7 mouse cellular contexts compared by ENCODE assay signal in the genomic region with DNA sequence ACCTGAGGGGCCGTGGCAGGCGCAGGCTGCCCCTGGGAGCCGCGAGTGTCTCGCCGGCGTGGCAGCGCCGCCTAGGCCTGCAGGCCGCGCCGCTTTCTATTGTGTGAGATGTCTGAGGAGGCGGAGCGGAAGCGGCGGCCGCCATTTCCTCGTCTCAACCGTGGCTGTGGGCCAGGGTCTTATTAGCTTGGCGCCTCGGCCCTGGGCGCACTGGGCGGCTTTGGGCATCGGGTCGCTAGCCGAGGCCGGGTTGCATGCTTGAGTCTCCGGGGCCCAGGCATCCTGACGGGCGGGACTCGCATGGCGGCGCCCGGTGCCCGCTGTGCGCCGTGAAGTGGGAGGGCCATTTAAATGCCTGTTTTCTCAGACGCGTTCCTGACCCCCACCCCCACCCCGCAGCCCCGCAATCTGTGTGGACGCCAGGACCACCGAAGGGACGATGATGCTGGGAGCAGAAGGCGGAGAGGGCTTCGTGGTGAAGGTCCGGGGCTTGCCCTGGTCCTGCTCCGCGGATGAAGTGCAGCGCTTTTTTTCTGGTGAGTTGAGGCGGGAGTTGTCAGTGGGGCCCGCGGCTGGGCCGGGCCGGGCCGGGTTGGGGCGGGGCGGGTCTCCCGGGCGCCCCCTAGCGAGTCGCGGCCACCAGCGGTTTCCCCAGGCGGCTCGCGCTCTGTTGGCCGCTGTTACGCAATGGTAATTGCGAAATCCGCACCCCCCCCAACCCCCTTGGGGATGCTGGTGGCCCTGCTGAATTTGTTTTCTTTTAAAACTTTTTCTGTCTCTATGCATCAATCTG. TPM values are rescaled to one million over a fixed set of nuclear protein-coding genes. Genes with fewer than 3 reads are reported as not detected.
A peak's percentile ranks its signal among the peaks of the same experiment; 100 is the strongest.
DNase-seq lines count a peak whose midpoint lies in the region; ATAC-seq and TF ChIP-seq lines count a peak whose summit lies in the region.

No protein-coding gene starts in this region.

- ATAC-seq in embryonic facial prominence, embryonic 12.5 days (ENCODE audit: insufficient number of reproducible peaks, insufficient read depth, low FRiP score, low TSS enrichment), result peak; percentile 67
- peak; percentile 74 for ATAC-seq in limb, embryonic 12.5 days (ENCODE audit: insufficient number of reproducible peaks, insufficient read depth, low FRiP score, low TSS enrichment, low read depth)
- peak; percentile 79 for ATAC-seq in midbrain, embryonic 14.5 days (ENCODE audit: low FRiP score, low TSS enrichment)

- peak overlapping the region; percentile 99 for H3K9ac ChIP-seq in embryonic facial prominence, embryonic 12.5 days
- peak overlapping the region; percentile 99 for H3K9ac ChIP-seq in limb, embryonic 12.5 days (replicated peaks)
- H3K9ac ChIP-seq in midbrain, embryonic 14.5 days (replicated peaks; ENCODE audit: low read length), result peak overlapping the region; percentile 99

- H3K27ac ChIP-seq in embryonic facial prominence, embryonic 12.5 days, result peak overlapping the region; percentile 99
- H3K27ac ChIP-seq in kidney, adult 2 months (ENCODE audit: insufficient read depth, low read depth, low read length), result peak overlapping the region; percentile 95
- peak overlapping the region; percentile 100 for H3K27ac ChIP-seq in limb, embryonic 12.5 days
- H3K27ac ChIP-seq in midbrain, embryonic 14.5 days (replicated peaks; ENCODE audit: low read depth, low read length), result peak overlapping the region; percentile 98

- TF ChIP-seq CTCF in kidney, adult 2 months (conservative IDR thresholded peaks at IDR 0.05; ENCODE audit: insufficient read depth, insufficient read length, low read depth, low read length), result peak; percentile 57

- DNase-seq in adrenal gland, postnatal 36 days, result peak; percentile 90 to 95
- peak; percentile 91 to 96 for DNase-seq in heart, adult 18-20 months
- DNase-seq in kidney, adult 2 months, result peak; percentile 91
- peak; percentile 89 for DNase-seq in midbrain, embryonic 14.5 days
- peak; percentile 78 for DNase-seq in spleen, adult 12 weeks (ENCODE audit: low spot score)

- no peak for TF ChIP-seq POLR2A in kidney, adult 2 months (IDR thresholded peaks at IDR 0.05; ENCODE audit: low read depth, low read length)

- H3K4me1 ChIP-seq in embryonic facial prominence, embryonic 12.5 days, result peaks cover 19% of the 10 kb centered on the region
- peaks cover 10% of the 10 kb centered on the region; the same call in 1 of the 2 replicates for H3K4me1 ChIP-seq in kidney, adult 2 months (ENCODE audit: control insufficient read depth, insufficient read depth, low read length)
- peaks cover 24% of the 10 kb centered on the region for H3K4me1 ChIP-seq in limb, embryonic 12.5 days (replicated peaks)
- peaks cover 30% of the 10 kb centered on the region for H3K4me1 ChIP-seq in midbrain, embryonic 14.5 days (ENCODE audit: control insufficient read depth, insufficient read depth, low read length)

- H3K9me3 ChIP-seq in embryonic facial prominence, embryonic 12.5 days, result no peaks in the 10 kb centered on the region
- no peaks in the 10 kb centered on the region for H3K9me3 ChIP-seq in limb, embryonic 12.5 days
- no peaks in the 10 kb centered on the region for H3K9me3 ChIP-seq in midbrain, embryonic 14.5 days (ENCODE audit: control insufficient read depth, low read length)

- H3K27me3 ChIP-seq in embryonic facial prominence, embryonic 12.5 days, result no peaks in the 10 kb centered on the region
- H3K27me3 ChIP-seq in kidney, adult 2 months (replicated peaks; ENCODE audit: control insufficient read depth, insufficient read depth, low read length), result no peaks in the 10 kb centered on the region
- H3K27me3 ChIP-seq in limb, embryonic 12.5 days, result no peaks in the 10 kb centered on the region
- no peaks in the 10 kb centered on the region for H3K27me3 ChIP-seq in midbrain, embryonic 14.5 days (ENCODE audit: control insufficient read depth, insufficient read depth, low read length)

- peak overlapping the region; percentile 80 for H3K4me2 ChIP-seq in embryonic facial prominence, embryonic 12.5 days (replicated peaks)
- peak overlapping the region; percentile 76 for H3K4me2 ChIP-seq in limb, embryonic 12.5 days
- peak overlapping the region; percentile 97 for H3K4me2 ChIP-seq in midbrain, embryonic 14.5 days (ENCODE audit: low read length)

- under 1% methylated on average over 71 of the region's 71 CpGs for WGBS in embryonic facial prominence, embryonic 12.5 days
- WGBS in kidney, adult 2 months, result under 1% methylated on average over 70 of the region's 71 CpGs
- 1% methylated on average over 71 of the region's 71 CpGs for WGBS in limb, embryonic 12.5 days
- WGBS in midbrain, embryonic 14.5 days, result under 1% methylated on average over 70 of the region's 71 CpGs

- peaks cover 26% of the 10 kb centered on the region for H3K36me3 ChIP-seq in embryonic facial prominence, embryonic 12.5 days
- H3K36me3 ChIP-seq in kidney, adult 2 months (ENCODE audit: control insufficient read depth, insufficient read depth, low read length), result peaks cover 9% of the 10 kb centered on the region
- peaks cover 34% of the 10 kb centered on the region for H3K36me3 ChIP-seq in limb, embryonic 12.5 days
- H3K36me3 ChIP-seq in midbrain, embryonic 14.5 days (ENCODE audit: control insufficient read depth, insufficient read depth, low read length), result peaks cover 33% of the 10 kb centered on the region

- H3K4me3 ChIP-seq in embryonic facial prominence, embryonic 12.5 days, result peak overlapping the region; percentile 96
- peak overlapping the region; percentile 85 for H3K4me3 ChIP-seq in kidney, adult 2 months (ENCODE audit: insufficient read depth, low read depth, low read length)
- peak overlapping the region; percentile 94 for H3K4me3 ChIP-seq in limb, embryonic 12.5 days (replicated peaks)
- peak overlapping the region; percentile 93 for H3K4me3 ChIP-seq in midbrain, embryonic 14.5 days (replicated peaks; ENCODE audit: low read depth, low read length)

RNA-seq across cellular contexts. Expression of a gene that starts 1.3 kb away (rescaled TPM):
- 100 to 1,000 TPM; 212 to 305 TPM for total RNA-seq in adrenal gland, postnatal 36 days (2021)
- 590 and 605 TPM in 2 replicates for polyA plus RNA-seq in embryonic facial prominence, embryonic 12.5 days (2016; fragmentation: Nextera tagmentation; extraction: Ambion mirVana)
- total RNA-seq in heart, adult 18-20 months (2021), result 10 to 100 TPM; 97.0 to 99.6 TPM
- polyA plus RNA-seq in kidney, adult 2 months (2012; rRNA removed), result 40.2 and 65.0 TPM in 2 replicates
- polyA plus RNA-seq in limb, embryonic 12.5 days (2016; fragmentation: Nextera tagmentation; extraction: Ambion mirVana), result 636 and 669 TPM in 2 replicates
- polyA plus RNA-seq in midbrain, embryonic 14.5 days (2014; fragmentation: Nextera tagmentation; extraction: Ambion mirVana), result 539 and 584 TPM in 2 replicates

RNA-seq across cellular contexts. Expression of a gene that starts 23.8 kb away (rescaled TPM):
- not detected for total RNA-seq in adrenal gland, postnatal 36 days (2021)
- polyA plus RNA-seq in embryonic facial prominence, embryonic 12.5 days (2016; fragmentation: Nextera tagmentation; extraction: Ambion mirVana), result 0.46 and 0.73 TPM in 2 replicates
- not detected for total RNA-seq in heart, adult 18-20 months (2021)
- 1.3 TPM in 2 replicates for polyA plus RNA-seq in kidney, adult 2 months (2012; rRNA removed)
- 0.44 TPM in 1 of 2 replicates, not detected in the other for polyA plus RNA-seq in limb, embryonic 12.5 days (2016; fragmentation: Nextera tagmentation; extraction: Ambion mirVana)
- polyA plus RNA-seq in midbrain, embryonic 14.5 days (2014; fragmentation: Nextera tagmentation; extraction: Ambion mirVana), result 0.32 and 0.77 TPM in 2 replicates

RNA-seq across cellular contexts. Expression of a gene that starts 52.6 kb away (rescaled TPM):
- 100 to 1,000 TPM; 473 to 490 TPM for total RNA-seq in adrenal gland, postnatal 36 days (2021)
- polyA plus RNA-seq in embryonic facial prominence, embryonic 12.5 days (2016; fragmentation: Nextera tagmentation; extraction: Ambion mirVana), result 287 and 307 TPM in 2 replicates
- total RNA-seq in heart, adult 18-20 months (2021), result 100 to 1,000 TPM; 311 to 325 TPM
- 84.1 and 118 TPM in 2 replicates for polyA plus RNA-seq in kidney, adult 2 months (2012; rRNA removed)
- polyA plus RNA-seq in limb, embryonic 12.5 days (2016; fragmentation: Nextera tagmentation; extraction: Ambion mirVana), result 292 and 313 TPM in 2 replicates
- 181 and 232 TPM in 2 replicates for polyA plus RNA-seq in midbrain, embryonic 14.5 days (2014; fragmentation: Nextera tagmentation; extraction: Ambion mirVana)

RNA-seq across cellular contexts. Expression of a gene that starts 52.8 kb away (rescaled TPM):
- total RNA-seq in adrenal gland, postnatal 36 days (2021), result 10 to 100 TPM; 38.2 to 39.8 TPM
- 24.9 and 27.1 TPM in 2 replicates for polyA plus RNA-seq in embryonic facial prominence, embryonic 12.5 days (2016; fragmentation: Nextera tagmentation; extraction: Ambion mirVana)
- total RNA-seq in heart, adult 18-20 months (2021), result 10 to 100 TPM; 28.3 to 35.5 TPM
- polyA plus RNA-seq in kidney, adult 2 months (2012; rRNA removed), result 27.7 and 30.4 TPM in 2 replicates
- 28.1 and 32.0 TPM in 2 replicates for polyA plus RNA-seq in limb, embryonic 12.5 days (2016; fragmentation: Nextera tagmentation; extraction: Ambion mirVana)
- 25.0 and 31.6 TPM in 2 replicates for polyA plus RNA-seq in midbrain, embryonic 14.5 days (2014; fragmentation: Nextera tagmentation; extraction: Ambion mirVana)

Comparison
In these comparisons a context has a peak if more than half of its experiments do, and no peak if none do; other contexts are left out.
1. Peak in every context shown above with its lines: DNase-seq, ATAC-seq, H3K4me3 ChIP-seq and H3K27ac ChIP-seq.